Mouse (Mus musculus): ENCODE results near the gene Ahctf1.

DNA sequence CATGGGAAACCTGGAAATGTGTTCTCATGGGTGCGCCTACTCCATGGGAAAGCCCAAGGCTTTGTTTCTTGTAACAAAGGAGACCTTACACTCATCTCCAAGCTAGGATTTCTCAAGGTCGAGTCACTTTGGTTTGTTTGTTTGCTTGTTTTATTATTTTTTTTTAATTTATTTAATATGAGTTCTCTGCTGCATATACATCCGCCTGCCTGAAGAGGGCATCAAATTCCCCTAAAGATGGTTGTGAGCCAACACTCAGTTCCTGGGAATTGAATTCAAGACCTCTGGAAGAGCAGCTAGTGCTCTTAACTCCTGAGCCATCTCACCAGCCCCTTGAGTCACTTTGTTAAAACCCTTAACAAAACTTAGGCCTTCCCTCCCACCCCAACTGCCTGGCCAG lies 90.1 kb downstream of the Ahctf1 start:
- no peak for TF ChIP-seq EP300 (IDR thresholded peaks at IDR 0.05; ENCODE audit: low read depth)
- no peak for TF ChIP-seq CTCF (IDR thresholded peaks at IDR 0.05; ENCODE audit: low read depth)

Measured in liver, postnatal 0 days (tissue).